Mouse (Mus musculus) forebrain, embryonic 15.5 days (tissue): ENCODE results near the gene Usp8. TPM values are rescaled to one million over a fixed set of nuclear protein-coding genes. Genes with fewer than 3 reads are reported as not detected.

Experiments used
- ATAC-seq: fragments of 200-750 bp; cut with Nextera tagmentation; replicated peaks from 2 replicates; pipeline ENCODE4 v1.8.0; 2017; ENCODE audit warnings: mild to moderate bottlenecking, moderate TSS enrichment, moderate library complexity
- H3K27ac ChIP-seq: fragments of 300-500 bp; sonication (generic); replicated peaks from 2 replicates; pipeline ENCODE4 v1.5.1; 2015; ENCODE audit warnings: mild to moderate bottlenecking, inconsistent platforms
- H3K27me3 ChIP-seq: fragments of 300-500 bp; sonication (generic); 2 replicates; pipeline ENCODE4 v1.6.1; 2015; ENCODE audit warnings: inconsistent platforms
- H3K36me3 ChIP-seq: fragments of 300-500 bp; sonication (generic); 2 replicates; pipeline ENCODE4 v1.6.1; 2015; ENCODE audit warnings: mild to moderate bottlenecking, inconsistent platforms
- H3K4me1 ChIP-seq: fragments of 300-500 bp; sonication (generic); 2 replicates; pipeline ENCODE4 v1.6.1; 2015; ENCODE audit warnings: inconsistent platforms
- H3K4me2 ChIP-seq: fragments of 300-500 bp; sonication (generic); replicated peaks from 2 replicates; pipeline ENCODE4 v1.6.1; 2015; ENCODE audit warnings: mild to moderate bottlenecking, inconsistent platforms
- H3K4me3 ChIP-seq: fragments of 300-500 bp; sonication (generic); 2 replicates; pipeline ENCODE4 v1.5.1; 2015; ENCODE audit warnings: mild to moderate bottlenecking, inconsistent platforms
- H3K9ac ChIP-seq: fragments of 300-500 bp; sonication (generic); replicated peaks from 2 replicates; pipeline ENCODE4 v1.6.1; 2015; ENCODE audit warnings: mild to moderate bottlenecking, inconsistent platforms
- H3K9me3 ChIP-seq: fragments of 300-500 bp; sonication (generic); 2 replicates; pipeline ENCODE4 v1.6.1; 2016; ENCODE audit warnings: inconsistent platforms
- WGBS: fragments of 180-500 bp; shearing (Covaris S2); methylation state at CpG from one replicate; pipeline ENCODE4 v1.1.7; 2015; ENCODE audit warnings: mixed read lengths; 5-methylcytosine and 5-hydroxymethylcytosine counted together
- polyA plus RNA-seq: library from polyadenylated mRNA; unstranded; fragments of >200 nt; fragmentation: Nextera tagmentation; extraction: Ambion mirVana; gene quantifications from 2 replicates; pipeline ENCODE4 v1.2.1, GENCODE M21; 2015

Usp8 gene
- polyA plus RNA-seq, 1 experiment from 2014 or later = 28.2 TPM

GRCm38 (mm10) chr2:126682937-126683336 is 24.2 kb upstream of the Usp8 start:
- Histone ChIP-seq H3K9ac (no peak overlapping the region), H3K4me3 (no peak overlapping the region), H3K27me3 (no peaks in the 10 kb centered on the region), H3K4me1 (no peaks in the 10 kb centered on the region), H3K36me3 (peaks cover 17% of the 10 kb centered on the region), H3K27ac (no peak overlapping the region), H3K9me3 (no peaks in the 10 kb centered on the region), H3K4me2 (no peak overlapping the region)
- WGBS = 89% methylated on average over 1 of the region's 1 CpGs
- ATAC-seq = no peak

DNA sequence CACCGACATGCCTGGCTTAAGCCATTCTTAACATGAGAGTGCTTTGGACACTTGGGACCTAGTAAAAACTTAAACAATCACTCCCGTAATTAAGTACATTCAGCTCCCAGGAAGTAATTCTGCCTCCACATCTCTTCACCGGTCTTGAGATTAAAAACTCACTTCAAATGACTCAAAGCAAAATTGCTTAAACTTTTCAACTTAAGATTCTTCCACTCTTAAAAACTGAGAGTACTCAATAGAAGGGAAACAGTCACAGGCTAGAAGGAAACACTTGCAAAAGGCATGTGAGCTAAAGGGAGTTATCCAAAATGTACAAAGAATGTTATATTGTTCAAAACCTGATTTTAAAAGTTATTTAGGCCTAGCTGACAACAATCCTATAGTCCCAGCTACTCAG is 15.8 kb upstream of the Usp8 start:
- Histone ChIP-seq H3K36me3 (no peaks in the 10 kb centered on the region; the same call in 1 of the 2 replicates), H3K4me2 (no peak overlapping the region), H3K4me1 (no peaks in the 10 kb centered on the region), H3K9me3 (no peaks in the 10 kb centered on the region), H3K27ac (no peak overlapping the region), H3K27me3 (no peaks in the 10 kb centered on the region), H3K9ac (no peak overlapping the region), H3K4me3 (no peak overlapping the region)
- 85% methylated on average over 3 of the region's 3 CpGs for WGBS
- ATAC-seq = no peak

DNA sequence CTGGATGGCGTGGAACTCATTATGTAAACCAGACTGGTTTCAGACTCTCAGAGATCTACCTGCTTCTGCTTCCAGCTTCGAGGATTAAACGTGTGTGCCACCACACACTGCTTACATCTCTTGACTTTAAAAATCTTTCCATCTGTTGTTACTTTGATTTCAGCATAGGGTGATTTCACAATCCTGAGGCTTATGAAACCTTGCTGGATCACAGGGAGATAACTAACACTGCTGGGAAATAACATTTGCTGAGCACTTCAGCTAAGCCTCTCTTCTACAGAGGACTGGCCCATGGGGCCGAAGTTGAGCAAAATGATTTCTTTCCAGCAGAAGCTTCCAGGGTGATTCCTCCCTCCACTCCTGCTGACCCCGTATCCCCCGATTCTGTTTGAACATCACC is 11.8 kb upstream of the Usp8 start:
- 89% methylated on average over 6 of the region's 6 CpGs for WGBS
- Histone ChIP-seq H3K9me3 (no peaks in the 10 kb centered on the region), H3K9ac (no peak overlapping the region), H3K4me1 (no peaks in the 10 kb centered on the region), H3K27ac (no peak overlapping the region), H3K4me3 (no peak overlapping the region), H3K36me3 (no peaks in the 10 kb centered on the region), H3K4me2 (no peak overlapping the region), H3K27me3 (no peaks in the 10 kb centered on the region)
- no peak for ATAC-seq

GRCm38 (mm10) chr2:126707438-126707779 is 281 bp downstream of the Usp8 start:
- Histone ChIP-seq H3K9me3 (no peaks in the 10 kb centered on the region), H3K36me3 (no peaks in the 10 kb centered on the region), H3K4me2 (peak overlapping the region; percentile 54), H3K27ac (peak overlapping the region; percentile 85), H3K27me3 (peaks cover 13% of the 10 kb centered on the region; the same call in 1 of the 2 replicates), H3K4me1 (peaks cover 18% of the 10 kb centered on the region), H3K4me3 (peak overlapping the region; percentile 88), H3K9ac (peak overlapping the region; percentile 88)
- ATAC-seq = peak; percentile 84
- under 1% methylated on average over 22 of the region's 23 CpGs for WGBS

DNA sequence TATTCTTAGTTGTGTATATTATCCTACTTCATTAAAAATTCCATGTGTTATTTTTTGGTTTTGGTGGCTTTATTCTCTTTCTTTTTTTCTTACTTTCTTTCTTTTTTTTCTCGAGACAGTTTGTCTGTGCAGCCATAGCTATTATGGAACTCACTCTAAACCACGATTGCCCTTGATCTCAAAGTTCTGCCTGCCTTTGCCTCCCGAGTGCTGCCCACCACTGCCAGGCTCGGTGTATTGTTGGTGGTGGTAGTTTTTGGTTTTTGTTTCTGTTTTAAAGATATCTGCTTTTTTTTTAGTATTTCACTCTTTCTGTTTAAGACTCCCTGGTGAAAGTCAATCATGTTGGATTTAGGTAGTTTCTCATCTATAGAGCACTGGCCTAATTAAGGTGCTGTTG is 1.2 kb downstream of the Usp8 start:
- Histone ChIP-seq H3K9me3 (no peaks in the 10 kb centered on the region), H3K4me2 (peak overlapping the region; percentile 54), H3K9ac (no peak overlapping the region), H3K27ac (no peak overlapping the region), H3K27me3 (peaks cover 13% of the 10 kb centered on the region; the same call in 1 of the 2 replicates), H3K36me3 (no peaks in the 10 kb centered on the region), H3K4me1 (peaks cover 18% of the 10 kb centered on the region), H3K4me3 (peak overlapping the region; percentile 88)
- WGBS = 88% methylated on average over 4 of the region's 4 CpGs
- no peak for ATAC-seq

DNA sequence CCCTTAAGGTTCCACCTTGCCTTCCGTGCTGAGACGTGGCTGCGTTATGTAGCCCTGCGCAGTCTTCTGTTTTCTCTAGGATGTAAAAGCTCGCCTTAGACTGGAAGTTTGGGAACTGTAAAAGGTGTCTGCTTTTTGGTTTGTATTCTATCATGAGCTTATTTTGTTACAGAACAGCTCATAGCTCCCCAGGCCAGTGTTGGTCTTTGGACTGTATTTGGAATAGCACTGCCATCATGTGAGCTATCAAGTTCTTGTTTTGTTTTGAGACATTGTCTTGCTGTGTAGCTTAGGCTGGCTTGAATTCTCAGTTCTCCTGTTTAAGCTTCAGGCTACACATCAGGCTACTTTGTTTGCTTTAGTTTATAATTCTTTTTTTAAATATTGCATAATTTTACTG is 5.4 kb downstream of the Usp8 start:
- no peaks in the 10 kb centered on the region for H3K9me3 ChIP-seq
- 98% methylated on average over 5 of the region's 5 CpGs for WGBS

GRCm38 (mm10) chr2:126712950-126713349 is 5.8 kb downstream of the Usp8 start:
- no peak overlapping the region for H3K4me2 ChIP-seq
- no peaks in the 10 kb centered on the region for H3K9me3 ChIP-seq
- no peak overlapping the region for H3K9ac ChIP-seq
- H3K36me3 ChIP-seq = 0 out of 2 replicates have a peak, but pooled peaks cover 2% of the 10 kb centered on the region
- no peaks in the 10 kb centered on the region for H3K27me3 ChIP-seq
- H3K4me1 ChIP-seq = peaks cover 15% of the 10 kb centered on the region
- H3K27ac ChIP-seq = no peak overlapping the region
- ATAC-seq = no peak
- H3K4me3 ChIP-seq = no peak overlapping the region

More for the DNA sequence above, 5.4 kb downstream of the Usp8 start:
- no peak for ATAC-seq
- no peak overlapping the region for H3K27ac ChIP-seq
- peaks cover 18% of the 10 kb centered on the region for H3K4me1 ChIP-seq
- no peak overlapping the region for H3K4me2 ChIP-seq
- H3K9ac ChIP-seq = no peak overlapping the region
- no peaks in the 10 kb centered on the region for H3K27me3 ChIP-seq
- no peaks in the 10 kb centered on the region for H3K36me3 ChIP-seq
- no peak overlapping the region for H3K4me3 ChIP-seq

- Histone ChIP-seq H3K36me3 (peaks cover 38% of the 10 kb centered on the region), H3K4me2 (no peak overlapping the region), H3K9ac (no peak overlapping the region), H3K27me3 (no peaks in the 10 kb centered on the region), H3K4me1 (no peaks in the 10 kb centered on the region), H3K4me3 (no peak overlapping the region), H3K27ac (no peak overlapping the region), H3K9me3 (no peaks in the 10 kb centered on the region)
- WGBS = 96% methylated on average over 4 of the region's 4 CpGs
- ATAC-seq = no peak
These were observed 22.1 kb downstream of the Usp8 start for GRCm38 (mm10) chr2:126729207-126729606.

DNA sequence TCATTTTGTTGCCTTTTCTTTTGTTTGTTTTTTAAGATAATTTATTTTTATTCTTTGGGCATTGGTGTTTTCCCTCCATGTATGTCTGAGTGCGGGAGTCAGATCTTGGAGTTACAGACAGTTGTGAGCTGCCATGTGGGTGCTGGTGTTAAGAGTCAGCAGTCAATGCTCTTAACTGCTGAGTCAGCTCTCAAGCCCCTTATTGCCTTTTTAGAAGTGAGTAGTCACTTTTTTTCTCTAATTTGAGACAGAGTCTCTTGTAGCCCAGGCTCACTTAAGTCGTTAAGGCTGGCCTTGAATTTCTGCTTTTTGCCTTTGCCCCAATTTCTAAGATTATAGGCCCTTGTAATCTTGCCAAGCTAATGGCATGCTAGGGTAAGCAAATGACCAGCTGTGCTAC is 23.4 kb downstream of the Usp8 start:
- no peak overlapping the region for H3K4me2 ChIP-seq
- no peak overlapping the region for H3K9ac ChIP-seq
- H3K27me3 ChIP-seq = no peaks in the 10 kb centered on the region
- 90% methylated on average over 2 of the region's 2 CpGs for WGBS
- H3K9me3 ChIP-seq = no peaks in the 10 kb centered on the region
- H3K4me1 ChIP-seq = no peaks in the 10 kb centered on the region
- no peak for ATAC-seq
- peaks cover 45% of the 10 kb centered on the region for H3K36me3 ChIP-seq
- no peak overlapping the region for H3K4me3 ChIP-seq
- no peak overlapping the region for H3K27ac ChIP-seq

DNA sequence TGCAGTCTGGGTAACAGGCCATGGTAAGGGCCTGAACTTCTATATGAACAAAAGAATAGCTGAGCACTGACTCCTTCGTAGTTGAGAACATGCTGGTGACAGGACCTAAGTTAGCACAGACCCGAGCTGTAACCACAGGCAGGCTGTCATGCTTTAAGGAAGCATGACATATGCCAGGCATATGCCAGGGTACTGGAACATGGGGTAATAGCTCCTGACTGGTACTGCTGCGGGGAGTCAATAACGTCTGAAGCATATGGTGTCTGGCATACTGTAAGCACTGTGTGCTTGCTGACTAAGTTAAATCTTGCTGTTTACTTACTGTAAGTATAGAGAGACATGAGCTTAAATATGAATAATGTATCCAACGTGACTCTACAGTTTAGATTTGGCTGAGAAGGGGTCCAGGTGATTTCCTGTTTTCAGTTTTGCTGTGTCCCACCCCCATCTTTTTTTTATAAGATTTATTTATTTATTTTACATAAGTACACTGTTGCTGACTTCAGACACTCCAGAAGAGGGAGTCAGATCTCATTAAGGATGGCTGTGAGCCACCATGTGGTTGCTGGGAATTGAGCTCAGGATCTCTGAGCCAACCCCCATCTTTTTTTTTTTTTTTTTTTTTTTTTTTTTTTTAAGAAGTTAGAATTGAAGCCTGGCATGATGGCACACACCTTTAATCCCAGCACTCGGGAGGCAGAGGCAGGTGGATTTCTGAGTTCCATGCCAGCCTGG is 28.4 kb downstream of the Usp8 start:
- H3K27ac ChIP-seq = peak overlapping the region; percentile 39
- H3K9me3 ChIP-seq = no peaks in the 10 kb centered on the region
- H3K4me1 ChIP-seq = no peaks in the 10 kb centered on the region
- no peaks in the 10 kb centered on the region for H3K27me3 ChIP-seq
- H3K36me3 ChIP-seq = peaks cover 65% of the 10 kb centered on the region
- peak; percentile 97 for ATAC-seq
- no peak overlapping the region for H3K9ac ChIP-seq
- no peak overlapping the region for H3K4me2 ChIP-seq
- 73% methylated on average over 6 of the region's 6 CpGs for WGBS
- no peak overlapping the region for H3K4me3 ChIP-seq

- Histone ChIP-seq H3K27me3 (no peaks in the 10 kb centered on the region), H3K27ac (no peak overlapping the region), H3K9ac (no peak overlapping the region), H3K4me1 (no peaks in the 10 kb centered on the region), H3K4me2 (no peak overlapping the region), H3K4me3 (no peak overlapping the region), H3K9me3 (no peaks in the 10 kb centered on the region), H3K36me3 (peaks cover 60% of the 10 kb centered on the region)
- no peak for ATAC-seq
- 74% methylated on average over 2 of the region's 2 CpGs for WGBS
These were observed 33.2 kb downstream of the Usp8 start for GRCm38 (mm10) chr2:126740314-126740713.

GRCm38 (mm10) chr2:126743389-126743788 is 36.3 kb downstream of the Usp8 start:
- no peak overlapping the region for H3K27ac ChIP-seq
- H3K4me2 ChIP-seq = no peak overlapping the region
- no peaks in the 10 kb centered on the region for H3K4me1 ChIP-seq
- WGBS = 94% methylated on average over 5 of the region's 5 CpGs
- ATAC-seq = no peak
- no peak overlapping the region for H3K4me3 ChIP-seq
- no peak overlapping the region for H3K9ac ChIP-seq
- H3K36me3 ChIP-seq = peaks cover 68% of the 10 kb centered on the region
- no peaks in the 10 kb centered on the region for H3K27me3 ChIP-seq
- no peaks in the 10 kb centered on the region for H3K9me3 ChIP-seq

GRCm38 (mm10) chr2:126755664-126756063 is 48.5 kb downstream of the Usp8 start:
- no peak overlapping the region for H3K4me2 ChIP-seq
- peaks cover 83% of the 10 kb centered on the region for H3K36me3 ChIP-seq
- H3K4me1 ChIP-seq = no peaks in the 10 kb centered on the region
- no peaks in the 10 kb centered on the region for H3K27me3 ChIP-seq
- H3K9ac ChIP-seq = no peak overlapping the region
- no peak overlapping the region for H3K4me3 ChIP-seq
- no peaks in the 10 kb centered on the region for H3K9me3 ChIP-seq
- 96% methylated on average over 6 of the region's 6 CpGs for WGBS
- ATAC-seq = no peak
- no peak overlapping the region for H3K27ac ChIP-seq
